ENCODE assay signal across 21 mouse cellular contexts in genomic region chr19:26478055-26478737, GRCm38 (mm10).
A peak's percentile ranks its signal among the peaks of the same experiment; 100 is the strongest.
DNase-seq lines count a peak whose midpoint lies in the region; ATAC-seq and TF ChIP-seq lines count a peak whose summit lies in the region.
"Had no signal": no experiment of that assay in that cellular context is flagged by ENCODE, and none has a peak within 500 bp of the region (broad histone marks: within the 10 kb centered on the region; RNA-seq: fewer than 3 reads in every experiment).

No protein-coding gene starts in this region.

- no peak for TF ChIP-seq CTCF in hindbrain, postnatal 0 days (IDR thresholded peaks at IDR 0.05; ENCODE audit: low read depth)

- H3K4me3 ChIP-seq in forebrain, embryonic 12.5 days (replicated peaks): no peak overlapping the region
- no peak overlapping the region for H3K4me3 ChIP-seq in forebrain, embryonic 15.5 days
- H3K4me3 ChIP-seq in hindbrain, postnatal 0 days (ENCODE audit: low read length): no peak overlapping the region
- no peak overlapping the region for H3K4me3 ChIP-seq in neural tube, embryonic 14.5 days (ENCODE audit: low read depth, low read length)
- H3K4me3 ChIP-seq: embryonic facial prominence, embryonic 12.5 days; gastrocnemius, adult 2 months; heart, embryonic 12.5 days; limb, embryonic 10.5 days; liver, embryonic 12.5 days; lung, embryonic 15.5 days; myocyte had no signal

- no peaks in the 10 kb centered on the region for H3K36me3 ChIP-seq in forebrain, embryonic 12.5 days (replicated peaks)
- H3K36me3 ChIP-seq in forebrain, embryonic 15.5 days: no peaks in the 10 kb centered on the region
- H3K36me3 ChIP-seq in hindbrain, postnatal 0 days (ENCODE audit: insufficient read depth, low read length): no peaks in the 10 kb centered on the region
- no peaks in the 10 kb centered on the region for H3K36me3 ChIP-seq in neural tube, embryonic 14.5 days (ENCODE audit: control insufficient read depth, insufficient read depth, low read length)
- H3K36me3 ChIP-seq: embryonic facial prominence, embryonic 12.5 days; heart, embryonic 12.5 days; limb, embryonic 10.5 days; liver, embryonic 12.5 days; lung, embryonic 15.5 days had no signal

- H3K9ac ChIP-seq in forebrain, embryonic 12.5 days: no peak overlapping the region
- no peak overlapping the region for H3K9ac ChIP-seq in forebrain, embryonic 15.5 days (replicated peaks)
- no peak overlapping the region for H3K9ac ChIP-seq in hindbrain, postnatal 0 days (replicated peaks; ENCODE audit: low read length)
- H3K9ac ChIP-seq in neural tube, embryonic 14.5 days (replicated peaks; ENCODE audit: low read depth, low read length): no peak overlapping the region
- H3K9ac ChIP-seq: embryonic facial prominence, embryonic 12.5 days; heart, embryonic 12.5 days; liver, embryonic 12.5 days; lung, embryonic 15.5 days had no signal

- 26% methylated on average over 16 of the region's 16 CpGs for WGBS in forebrain, embryonic 12.5 days
- WGBS in forebrain, embryonic 15.5 days: 16% methylated on average over 16 of the region's 16 CpGs
- WGBS in hindbrain, postnatal 0 days: 25% methylated on average over 16 of the region's 16 CpGs
- WGBS in neural tube, embryonic 14.5 days: 21% methylated on average over 16 of the region's 16 CpGs

- H3K27ac ChIP-seq in forebrain, embryonic 12.5 days: no peak overlapping the region
- H3K27ac ChIP-seq in forebrain, embryonic 15.5 days (replicated peaks): no peak overlapping the region
- no peak overlapping the region for H3K27ac ChIP-seq in hindbrain, postnatal 0 days
- H3K27ac ChIP-seq in neural tube, embryonic 14.5 days (ENCODE audit: low read depth, low read length): no peak overlapping the region
- H3K27ac ChIP-seq: embryonic facial prominence, embryonic 12.5 days; gastrocnemius, adult 2 months; limb, embryonic 10.5 days; liver, embryonic 12.5 days; lung, embryonic 15.5 days had no signal

- peak; percentile 55; the same call in 1 of the 2 replicates for ATAC-seq in forebrain, embryonic 12.5 days (ENCODE audit: low FRiP score)
- ATAC-seq in forebrain, embryonic 15.5 days (replicated peaks): no peak
- ATAC-seq in hindbrain, postnatal 0 days: peak; percentile 53; the same call in 1 of the 2 replicates
- peak; percentile 78 for ATAC-seq in neural tube, embryonic 14.5 days (ENCODE audit: low read depth)
- ATAC-seq in CD4-positive, CD25-positive, alpha-beta regulatory T cell, adult 4 months: no peak
- ATAC-seq: activated CD4-positive, CD25-positive, alpha-beta regulatory T cell, adult 4 months; liver, embryonic 12.5 days had no signal

- peak; percentile 17 for DNase-seq in embryo, embryonic 11 days
- peak; percentile 21 for DNase-seq in hindbrain, postnatal 0 days (ENCODE audit: low spot score)
- no peak for DNase-seq in spleen, adult 18-20 months
- DNase-seq in gastrocnemius, postnatal 4 days (ENCODE audit: low spot score in 2 of 2): no peak
- DNase-seq: cerebellum, postnatal 10 days; gastrocnemius, adult 2 months; heart, postnatal 4 days; kidney, adult 11 months; kidney, postnatal 25 days; layer of hippocampus, adult 9-11 months had no signal

- no peaks in the 10 kb centered on the region for H3K9me3 ChIP-seq in forebrain, embryonic 12.5 days
- H3K9me3 ChIP-seq in forebrain, embryonic 15.5 days: no peaks in the 10 kb centered on the region
- no peaks in the 10 kb centered on the region for H3K9me3 ChIP-seq in hindbrain, postnatal 0 days (ENCODE audit: low read length)
- H3K9me3 ChIP-seq in neural tube, embryonic 14.5 days (ENCODE audit: control insufficient read depth, low read length): no peaks in the 10 kb centered on the region
- H3K9me3 ChIP-seq: embryonic facial prominence, embryonic 12.5 days; limb, embryonic 10.5 days; liver, embryonic 12.5 days; lung, embryonic 15.5 days had no signal

- no peaks in the 10 kb centered on the region for H3K27me3 ChIP-seq in forebrain, embryonic 12.5 days
- H3K27me3 ChIP-seq in forebrain, embryonic 15.5 days: no peaks in the 10 kb centered on the region
- no peaks in the 10 kb centered on the region for H3K27me3 ChIP-seq in hindbrain, postnatal 0 days (ENCODE audit: insufficient read depth, low read length)
- H3K27me3 ChIP-seq in neural tube, embryonic 14.5 days (ENCODE audit: control insufficient read depth, insufficient read depth, low read length): no peaks in the 10 kb centered on the region
- H3K27me3 ChIP-seq: embryonic facial prominence, embryonic 12.5 days; heart, embryonic 12.5 days; liver, embryonic 12.5 days; lung, embryonic 15.5 days had no signal

- H3K4me2 ChIP-seq in forebrain, embryonic 12.5 days: peak overlapping the region; percentile 17
- no peak overlapping the region for H3K4me2 ChIP-seq in forebrain, embryonic 15.5 days (replicated peaks)
- H3K4me2 ChIP-seq in hindbrain, postnatal 0 days (ENCODE audit: low read depth, low read length): 0 out of 2 replicates have a peak overlapping the region, but pooled peaks have one; percentile 16
- H3K4me2 ChIP-seq in neural tube, embryonic 14.5 days (ENCODE audit: low read depth, low read length): peak overlapping the region; percentile 9; the same call in 1 of the 2 replicates
- H3K4me2 ChIP-seq: embryonic facial prominence, embryonic 12.5 days; heart, embryonic 12.5 days; liver, embryonic 12.5 days; lung, embryonic 15.5 days had no signal

- peaks cover 28% of the 10 kb centered on the region for H3K4me1 ChIP-seq in forebrain, embryonic 12.5 days
- peaks cover 4% of the 10 kb centered on the region; the same call in 1 of the 2 replicates for H3K4me1 ChIP-seq in forebrain, embryonic 15.5 days
- peaks cover 6% of the 10 kb centered on the region; the same call in 1 of the 2 replicates for H3K4me1 ChIP-seq in hindbrain, postnatal 0 days (ENCODE audit: insufficient read depth, low read length)
- H3K4me1 ChIP-seq in neural tube, embryonic 14.5 days (ENCODE audit: control insufficient read depth, insufficient read depth, low read length): no peaks in the 10 kb centered on the region; the same call in 1 of the 2 replicates
- H3K4me1 ChIP-seq: heart, embryonic 12.5 days; liver, embryonic 12.5 days had no signal

Comparison
In these comparisons a context has a peak if more than half of its experiments do, and no peak if none do; other contexts are left out.
1. ATAC-seq: peak in forebrain, embryonic 12.5 days (single experiment), hindbrain, postnatal 0 days (single experiment) and neural tube, embryonic 14.5 days (single experiment); none in forebrain, embryonic 15.5 days (single experiment) and CD4-positive, CD25-positive, alpha-beta regulatory T cell, adult 4 months (single experiment).
2. DNase-seq: peak in embryo, embryonic 11 days (single experiment) and hindbrain, postnatal 0 days (single experiment); none in spleen, adult 18-20 months (0 of 2) and gastrocnemius, postnatal 4 days (0 of 2).